Mouse (Mus musculus): ENCODE measurements around the gene Zbtb32.

Gene Zbtb32

GRCm38 (mm10) chr7:30598786-30599185 is at the start of gene Zbtb32:
Gene Zbtb32, minus strand, starts transcription at chr7:30598909.
- DNase-seq (ENCODE audit: low read depth, low spot score), result no peak

GRCm38 (mm10) chr7:30639083-30639482 is 40.4 kb upstream of the Zbtb32 start:
- no peak for DNase-seq (ENCODE audit: low read depth, low spot score)

GRCm38 (mm10) chr7:30636395-30636794 is 37.7 kb upstream of the Zbtb32 start:
- DNase-seq (ENCODE audit: low read depth, low spot score), result no peak

- DNase-seq (ENCODE audit: low read depth, low spot score), result no peak
Observed at GRCm38 (mm10) chr7:30635752-30636151, 37.0 kb upstream of the Zbtb32 start, which contains the start of gene Etv2. Gene Etv2, minus strand, starts transcription at chr7:30635852.

- peak; percentile 84 for DNase-seq (ENCODE audit: low read depth, low spot score)
Observed at GRCm38 (mm10) chr7:30634621-30635020, 35.9 kb upstream of the Zbtb32 start.

DNA sequence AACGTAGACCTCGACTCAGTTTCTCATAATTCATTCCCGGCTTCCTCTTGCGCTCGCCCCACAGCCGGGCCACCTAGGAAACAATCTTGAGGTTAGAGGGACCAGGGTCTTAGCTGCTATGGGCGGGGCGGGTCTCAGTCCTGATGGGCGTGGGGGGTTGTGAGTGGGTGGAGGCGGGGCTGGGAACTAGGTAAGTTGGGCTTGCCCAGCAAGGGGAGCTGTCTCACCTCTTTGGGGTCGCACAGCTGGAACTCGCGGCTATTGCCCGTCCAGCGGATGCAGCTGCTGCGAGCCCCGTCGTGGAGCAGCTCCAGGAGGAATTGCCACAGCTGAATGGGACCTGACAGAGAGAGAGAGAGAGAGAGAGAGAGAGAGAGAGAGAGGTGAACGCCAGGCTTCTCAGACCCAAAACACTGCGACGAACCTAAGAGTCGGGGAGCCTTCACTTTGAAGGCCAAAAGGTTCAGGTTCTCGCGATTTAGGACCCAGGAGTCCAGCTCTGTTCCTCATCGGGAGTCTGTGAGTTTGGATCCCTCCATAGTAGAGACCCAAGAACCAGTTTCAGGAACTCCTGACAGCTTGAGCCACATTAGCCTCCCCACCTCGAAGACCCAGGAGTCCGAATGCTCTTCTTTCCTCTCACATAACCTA is 35.2 kb upstream of the Zbtb32 start:
- DNase-seq (ENCODE audit: low read depth, low spot score), result no peak

GRCm38 (mm10) chr7:30629013-30629412 is 30.3 kb upstream of the Zbtb32 start:
- no peak for DNase-seq (ENCODE audit: low read depth, low spot score)

DNA sequence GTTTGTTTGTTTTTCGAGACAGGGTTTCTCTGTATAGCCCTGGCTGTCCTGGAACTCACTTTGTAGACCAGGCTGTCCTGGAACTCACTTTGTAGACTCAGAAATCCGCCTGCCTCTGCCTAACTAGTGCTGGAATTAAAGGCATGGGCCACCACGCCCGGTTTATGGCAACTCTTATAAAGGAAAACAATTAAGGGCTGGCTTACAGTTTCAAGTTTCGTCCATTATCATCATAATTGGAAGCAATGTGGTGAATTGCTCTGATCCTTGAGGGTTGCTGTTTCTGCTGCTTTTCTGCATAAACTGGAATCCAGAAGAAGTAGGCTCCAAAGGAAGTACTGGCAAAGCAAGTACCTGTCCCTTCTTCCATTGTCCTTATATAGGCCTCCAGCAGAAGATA is 27.9 kb upstream of the Zbtb32 start:
- DNase-seq (ENCODE audit: low read depth, low spot score), result no peak

- peak; percentile 91 for DNase-seq (ENCODE audit: low read depth, low spot score)
Observed at GRCm38 (mm10) chr7:30625530-30626384, 27.0 kb upstream of the Zbtb32 start, which contains the start of gene Cox6b1. Gene Cox6b1, minus strand, starts transcription at chr7:30626151.

GRCm38 (mm10) chr7:30619202-30619601 is 20.5 kb upstream of the Zbtb32 start:
- no peak for DNase-seq (ENCODE audit: low read depth, low spot score)

GRCm38 (mm10) chr7:30618658-30619057 is 19.9 kb upstream of the Zbtb32 start:
- DNase-seq (ENCODE audit: low read depth, low spot score), result no peak

GRCm38 (mm10) chr7:30615049-30615760 is 16.5 kb upstream of the Zbtb32 start:
- DNase-seq (ENCODE audit: low read depth, low spot score), result no peak

DNA sequence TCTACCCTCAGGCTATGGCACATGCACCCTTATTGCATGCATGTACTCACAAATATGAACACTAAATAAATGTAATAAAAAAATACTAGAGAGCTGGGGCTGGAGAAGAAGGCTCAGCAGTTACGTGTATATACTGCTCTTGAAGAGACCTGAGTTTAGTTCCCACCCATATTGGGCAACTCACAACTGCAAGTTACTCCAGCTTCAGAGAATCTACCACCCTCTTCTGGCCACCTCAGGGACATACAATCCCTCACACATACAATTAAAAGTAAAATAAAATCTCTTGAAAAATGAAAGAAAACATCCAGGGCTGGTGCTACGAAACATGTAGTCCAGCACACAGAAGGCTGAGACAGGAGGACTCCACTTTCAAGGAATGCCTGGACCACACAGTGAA is 15.7 kb upstream of the Zbtb32 start:
- DNase-seq (ENCODE audit: low read depth, low spot score), result no peak

DNA sequence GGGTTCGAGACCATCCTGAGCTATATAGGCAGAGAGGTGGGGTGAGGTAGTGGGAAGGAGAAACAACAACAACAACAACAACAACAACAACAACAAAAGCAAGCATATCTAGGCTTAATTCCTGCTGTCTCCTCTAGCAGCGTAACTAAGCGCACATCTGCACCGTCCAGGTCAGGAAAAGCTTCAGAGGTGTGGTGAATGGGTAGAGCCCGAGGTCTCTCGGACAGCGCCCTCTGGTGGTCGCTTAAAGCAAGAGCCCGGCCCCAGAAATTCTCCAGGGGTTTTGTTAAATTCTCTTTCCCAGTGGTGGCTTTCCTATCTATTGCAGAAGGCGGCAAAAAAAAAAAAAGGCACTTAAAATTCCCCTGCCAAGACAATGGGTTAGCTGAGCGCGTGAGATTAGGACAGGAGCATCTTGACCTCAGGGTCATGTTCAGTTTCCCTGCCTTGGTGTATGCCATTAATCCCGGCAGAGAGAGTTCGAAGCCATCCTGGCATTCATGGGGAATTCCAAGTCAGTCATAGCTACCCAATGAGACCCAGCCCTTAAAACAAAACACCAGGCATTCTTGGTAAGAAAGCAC is 14.9 kb upstream of the Zbtb32 start:
- DNase-seq (ENCODE audit: low read depth, low spot score), result peak; percentile 75

- no peak for DNase-seq (ENCODE audit: low read depth, low spot score)
Observed at GRCm38 (mm10) chr7:30612654-30613402, 14.1 kb upstream of the Zbtb32 start, which contains the start of gene Upk1a. Gene Upk1a, minus strand, starts transcription at chr7:30612847.

DNA sequence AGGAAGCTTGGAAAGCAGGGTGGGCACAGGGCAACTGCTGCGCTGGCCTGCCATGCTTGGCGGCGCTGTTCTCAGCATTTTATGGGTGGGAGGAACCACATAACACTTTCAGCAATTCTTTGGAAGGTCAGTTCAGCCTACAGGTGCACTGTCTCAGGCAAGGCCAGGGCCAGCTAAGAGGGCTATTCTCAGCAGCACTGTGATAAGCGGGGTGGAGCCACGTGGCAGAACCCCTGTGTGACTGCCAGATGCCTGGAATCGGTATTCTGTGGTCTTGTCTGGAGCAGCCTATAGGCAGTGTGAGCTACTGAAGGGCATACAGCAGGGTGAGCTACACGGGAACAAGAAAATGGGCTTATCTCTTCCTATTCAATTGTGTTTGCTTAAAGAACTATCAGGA is 11.3 kb upstream of the Zbtb32 start:
- no peak for DNase-seq (ENCODE audit: low read depth, low spot score)

- DNase-seq (ENCODE audit: low read depth, low spot score), result no peak
Observed at GRCm38 (mm10) chr7:30608476-30608875, 9.8 kb upstream of the Zbtb32 start.

- DNase-seq (ENCODE audit: low read depth, low spot score), result peak; percentile 60
Observed at GRCm38 (mm10) chr7:30607706-30608309, 9.1 kb upstream of the Zbtb32 start.

DNA sequence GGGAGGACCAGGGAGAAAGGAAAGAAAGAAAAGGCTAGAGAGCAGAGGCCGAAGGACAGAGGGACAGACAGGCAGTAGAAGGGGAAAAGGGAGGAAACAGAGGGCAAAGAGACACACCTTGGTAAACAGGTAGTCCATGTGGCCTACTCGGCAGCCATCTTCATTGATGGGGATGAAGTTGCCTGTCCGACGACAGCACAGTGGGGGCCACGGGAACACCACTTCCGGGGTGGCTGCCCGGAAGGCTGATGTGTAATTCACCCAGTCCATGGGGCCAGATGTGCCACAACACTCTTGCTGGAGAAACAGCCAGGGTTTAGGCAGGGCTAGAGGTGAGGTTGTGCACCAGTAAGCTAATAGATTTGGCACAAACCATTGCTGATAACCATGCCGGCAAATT is 6.2 kb upstream of the Zbtb32 start:
- DNase-seq (ENCODE audit: low read depth, low spot score), result no peak

- DNase-seq (ENCODE audit: low read depth, low spot score), result no peak
Observed at GRCm38 (mm10) chr7:30604424-30604823, 5.7 kb upstream of the Zbtb32 start.

DNA sequence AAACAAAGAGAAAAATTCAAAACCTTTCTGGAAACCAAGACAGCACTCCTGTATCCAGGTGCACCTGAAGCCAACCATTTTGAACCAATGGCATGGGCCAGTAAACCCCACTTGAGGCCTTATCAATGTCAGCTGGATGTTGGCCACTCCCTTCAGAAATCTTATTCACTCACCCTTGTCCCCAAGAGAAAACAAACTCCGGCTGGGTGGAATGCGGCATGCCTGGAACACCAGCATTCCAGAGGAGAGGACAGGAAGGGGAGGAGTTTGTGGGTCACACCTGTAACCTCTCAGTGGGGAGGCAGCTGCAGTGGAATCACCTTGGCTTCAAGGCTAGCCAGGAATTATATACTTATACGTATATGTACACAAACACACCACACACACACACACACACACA is 3.9 kb upstream of the Zbtb32 start:
- no peak for DNase-seq (ENCODE audit: low read depth, low spot score)
